Mouse (Mus musculus) left cerebral cortex, adult 18-20 months (tissue): Measurements from ENCODE around the gene Rgcc. TPM values are rescaled to one million over a fixed set of nuclear protein-coding genes. Genes with fewer than 3 reads are reported as not detected.

Source experiments
- DNase-seq, 2 experiments: peaks; one replicate each; pipeline ENCODE4 v3.0.0; 2021 to 2022; ENCODE audit warnings: low spot score in 2 of 2, mixed read lengths in 1 of 2
- total RNA-seq, 2 experiments: library from RNA; stranded (reverse); gene quantifications; 2 replicates each; pipeline ENCODE4 v1.2.3; 2021

Gene Rgcc
- total RNA-seq, 2 experiments from 2014 or later = 29.7 to 33.7 TPM

GRCm38 (mm10) chr14:79243038-79243883 lies 58.2 kb downstream of the Rgcc start:
- DNase-seq = no peak

GRCm38 (mm10) chr14:79242386-79242720 lies 59.1 kb downstream of the Rgcc start:
- DNase-seq = no peak

- no peak for DNase-seq
These were observed 59.6 kb downstream of the Rgcc start for GRCm38 (mm10) chr14:79241656-79242385.

GRCm38 (mm10) chr14:79241057-79241570 lies 60.3 kb downstream of the Rgcc start:
- no peak for DNase-seq

GRCm38 (mm10) chr14:79239402-79239801 lies 62.0 kb downstream of the Rgcc start:
- DNase-seq = peak; percentile 35 to 54

Other genes starting within 250 kb of the Rgcc start
- gene Zfp957, start 54.3 kb downstream of the Rgcc start, total RNA-seq = not detected
- gene Naa16, start 89.1 kb upstream of the Rgcc start, total RNA-seq = 10 to 100 TPM; 12.9 to 16.9 TPM
- gene Mtrf1, start 96.1 kb upstream of the Rgcc start, total RNA-seq = 1 to 10 TPM; 5.9 to 6.4 TPM
- 10 to 100 TPM; 41.5 to 43.3 TPM for gene Kbtbd7, start 124.9 kb upstream of the Rgcc start, total RNA-seq
- 1 to 10 TPM in 1 of 2 experiments, under 1 TPM in 1; 0.80 to 1.0 TPM for gene Kbtbd6, start 150.2 kb upstream of the Rgcc start, total RNA-seq
- 1 to 10 TPM; 4.5 to 4.7 TPM for gene Elf1, start 179.5 kb upstream of the Rgcc start, total RNA-seq
- gene Wbp4, start 179.9 kb upstream of the Rgcc start, total RNA-seq = 10 to 100 TPM; 49.9 to 52.8 TPM